Comparison of ENCODE assay signal across 20 mouse cellular contexts in genomic region chr8:126395917-126396316, GRCm38 (mm10). TPM values are rescaled to one million over a fixed set of nuclear protein-coding genes. Genes with fewer than 3 reads are reported as not detected.
A peak's percentile ranks its signal among the peaks of the same experiment; 100 is the strongest.
DNase-seq lines count a peak whose midpoint lies in the region; ATAC-seq and TF ChIP-seq lines count a peak whose summit lies in the region.
"Had no signal": no experiment of that assay in that cellular context is flagged by ENCODE, and none has a peak within 500 bp of the region (broad histone marks: within the 10 kb centered on the region; RNA-seq: fewer than 3 reads in every experiment).

No protein-coding gene starts in this region.

- WGBS in forebrain, postnatal 0 days = 41% methylated on average over 5 of the region's 5 CpGs
- 72% methylated on average over 5 of the region's 5 CpGs for WGBS in forebrain, embryonic 10.5 days
- WGBS in midbrain, embryonic 13.5 days = 46% methylated on average over 5 of the region's 5 CpGs
- WGBS in midbrain, embryonic 10.5 days = 60% methylated on average over 5 of the region's 5 CpGs

- ATAC-seq in forebrain, postnatal 0 days = peak; percentile 59
- peak; percentile 50; the same call in 1 of the 2 replicates for ATAC-seq in midbrain, embryonic 13.5 days
- ATAC-seq: intestine, embryonic 16.5 days had no signal

- no peak for TF ChIP-seq CTCF in forebrain, postnatal 0 days (IDR thresholded peaks at IDR 0.05; ENCODE audit: low read depth)

- DNase-seq in forebrain, postnatal 0 days = peak; percentile 35
- no peak for DNase-seq in forebrain, embryonic 10.5 days (ENCODE audit: extremely low spot score, low spot score)
- no peak for DNase-seq in midbrain, embryonic 10.5 days (ENCODE audit: low spot score)
- DNase-seq in embryo, embryonic 10.5 days (ENCODE audit: low spot score) = peak; percentile 19
- peak; percentile 4 for DNase-seq in splenic B cell, adult 2 months (ENCODE audit: low read depth, low spot score)
- DNase-seq in MN1 (ENCODE audit: low spot score) = no peak
- no peak for DNase-seq in gastrocnemius, postnatal 14 days
- DNase-seq: cerebellum, adult 11 months; cerebellum, postnatal 25 days; gastrocnemius, postnatal 10 days; heart, adult 2 months; liver, embryonic 13.5 days had no signal

- intact Hi-C loops in gastrocnemius, postnatal 14 days (cut with DNase I; ENCODE audit: low total_unique reads) = no loop called here

- H3K27ac ChIP-seq in forebrain, postnatal 0 days (ENCODE audit: low read depth, low read length) = no peak overlapping the region
- H3K27ac ChIP-seq in forebrain, embryonic 10.5 days = no peak overlapping the region
- H3K27ac ChIP-seq in midbrain, embryonic 13.5 days = no peak overlapping the region
- H3K27ac ChIP-seq in midbrain, embryonic 10.5 days (replicated peaks) = no peak overlapping the region
- H3K27ac ChIP-seq: forebrain, embryonic 12.5 days; heart, adult 2 months; heart, embryonic 15.5 days; kidney, postnatal 0 days; limb, embryonic 12.5 days; liver, embryonic 13.5 days; lung, embryonic 15.5 days; macrophage had no signal

- no peak overlapping the region for H3K4me3 ChIP-seq in forebrain, postnatal 0 days (ENCODE audit: low read depth, low read length)
- H3K4me3 ChIP-seq in forebrain, embryonic 10.5 days = no peak overlapping the region
- H3K4me3 ChIP-seq in midbrain, embryonic 13.5 days (replicated peaks) = no peak overlapping the region
- H3K4me3 ChIP-seq in midbrain, embryonic 10.5 days = no peak overlapping the region
- H3K4me3 ChIP-seq: forebrain, embryonic 12.5 days; heart, adult 2 months; heart, embryonic 15.5 days; limb, embryonic 12.5 days; liver, embryonic 13.5 days; lung, embryonic 15.5 days had no signal

- no peaks in the 10 kb centered on the region for H3K27me3 ChIP-seq in forebrain, postnatal 0 days (ENCODE audit: insufficient read depth, low read length)
- H3K27me3 ChIP-seq in forebrain, embryonic 10.5 days (ENCODE audit: poor library complexity, severe bottlenecking) = no peaks in the 10 kb centered on the region
- H3K27me3 ChIP-seq in midbrain, embryonic 13.5 days = no peaks in the 10 kb centered on the region; the same call in 1 of the 2 replicates
- no peaks in the 10 kb centered on the region for H3K27me3 ChIP-seq in midbrain, embryonic 10.5 days (ENCODE audit: low read depth, poor library complexity, severe bottlenecking)
- H3K27me3 ChIP-seq in splenic B cell, adult 2 months (ENCODE audit: control insufficient read depth, insufficient read depth, low read length, poor library complexity, severe bottlenecking) = no peaks in the 10 kb centered on the region
- H3K27me3 ChIP-seq: forebrain, embryonic 12.5 days; heart, embryonic 15.5 days; limb, embryonic 12.5 days; liver, embryonic 13.5 days; lung, embryonic 15.5 days had no signal

- H3K36me3 ChIP-seq in forebrain, postnatal 0 days (ENCODE audit: insufficient read depth) = no peaks in the 10 kb centered on the region
- no peaks in the 10 kb centered on the region for H3K36me3 ChIP-seq in forebrain, embryonic 10.5 days (replicated peaks)
- H3K36me3 ChIP-seq in midbrain, embryonic 13.5 days = no peaks in the 10 kb centered on the region
- H3K36me3 ChIP-seq in midbrain, embryonic 10.5 days = no peaks in the 10 kb centered on the region
- H3K36me3 ChIP-seq in splenic B cell, adult 2 months (ENCODE audit: control insufficient read depth, insufficient read depth, low read length, poor library complexity, severe bottlenecking) = no peaks in the 10 kb centered on the region
- H3K36me3 ChIP-seq: forebrain, embryonic 12.5 days; heart, embryonic 15.5 days; limb, embryonic 12.5 days; liver, embryonic 13.5 days; lung, embryonic 15.5 days had no signal

- H3K9me3 ChIP-seq in forebrain, postnatal 0 days (ENCODE audit: low read length) = no peaks in the 10 kb centered on the region
- no peaks in the 10 kb centered on the region for H3K9me3 ChIP-seq in forebrain, embryonic 10.5 days
- H3K9me3 ChIP-seq in midbrain, embryonic 13.5 days = no peaks in the 10 kb centered on the region
- no peaks in the 10 kb centered on the region for H3K9me3 ChIP-seq in midbrain, embryonic 10.5 days (replicated peaks)
- H3K9me3 ChIP-seq: forebrain, embryonic 12.5 days; heart, embryonic 15.5 days; limb, embryonic 12.5 days; liver, embryonic 13.5 days; lung, embryonic 15.5 days had no signal

- no peak overlapping the region for H3K4me2 ChIP-seq in forebrain, postnatal 0 days (ENCODE audit: low read depth)
- no peak overlapping the region for H3K4me2 ChIP-seq in midbrain, embryonic 13.5 days (replicated peaks)
- H3K4me2 ChIP-seq: forebrain, embryonic 12.5 days; heart, embryonic 15.5 days; limb, embryonic 12.5 days; liver, embryonic 13.5 days; lung, embryonic 15.5 days had no signal

- no peaks in the 10 kb centered on the region for H3K4me1 ChIP-seq in forebrain, postnatal 0 days (ENCODE audit: insufficient read depth)
- peaks cover 5% of the 10 kb centered on the region for H3K4me1 ChIP-seq in forebrain, embryonic 10.5 days
- peaks cover 9% of the 10 kb centered on the region for H3K4me1 ChIP-seq in midbrain, embryonic 13.5 days (replicated peaks)
- H3K4me1 ChIP-seq in midbrain, embryonic 10.5 days = peaks cover 30% of the 10 kb centered on the region
- H3K4me1 ChIP-seq: heart, embryonic 15.5 days; limb, embryonic 12.5 days; liver, embryonic 13.5 days; lung, embryonic 15.5 days had no signal

- no peak overlapping the region for H3K9ac ChIP-seq in forebrain, postnatal 0 days
- no peak overlapping the region for H3K9ac ChIP-seq in midbrain, embryonic 13.5 days (replicated peaks)
- H3K9ac ChIP-seq: forebrain, embryonic 12.5 days; heart, embryonic 15.5 days; limb, embryonic 12.5 days; liver, embryonic 13.5 days; lung, embryonic 15.5 days had no signal

RNA-seq across cellular contexts. Expression of gene Coa6, which starts 26.4 kb away (rescaled TPM):
- 22.2 and 33.7 TPM in 2 replicates for total RNA-seq in forebrain, postnatal 0 days (2014; rRNA removed)
- polyA plus RNA-seq in forebrain, postnatal 0 days (2015; fragmentation: Nextera tagmentation; extraction: Ambion mirVana) = 37.3 and 41.1 TPM in 2 replicates
- 41.2 and 46.5 TPM in 2 replicates for polyA plus RNA-seq in forebrain, embryonic 10.5 days (2016; fragmentation: Nextera tagmentation; extraction: Ambion mirVana)
- polyA plus RNA-seq in midbrain, embryonic 13.5 days (2015; fragmentation: Nextera tagmentation; extraction: Ambion mirVana) = 42.8 and 43.4 TPM in 2 replicates
- polyA plus RNA-seq in midbrain, embryonic 10.5 days (2016; fragmentation: Nextera tagmentation; extraction: Ambion mirVana) = 42.5 and 49.4 TPM in 2 replicates
- 10 to 100 TPM; 15.3 to 15.6 TPM for total RNA-seq in gastrocnemius, postnatal 14 days (2021)

Comparison
In these comparisons a context has a peak if more than half of its experiments do, and no peak if none do; other contexts are left out.
1. DNase-seq: peak in forebrain, postnatal 0 days (single experiment), embryo, embryonic 10.5 days (single experiment) and splenic B cell, adult 2 months (single experiment); none in forebrain, embryonic 10.5 days (single experiment), midbrain, embryonic 10.5 days (single experiment), MN1 (single experiment) and gastrocnemius, postnatal 14 days (single experiment).